Mouse (Mus musculus) frontal cortex, postnatal 10 days (tissue): ENCODE measurements around the gene Tpx2.

Source experiments
- DNase-seq, 2 experiments: peaks; one replicate each; pipeline ENCODE4 v3.0.0; 2022; ENCODE audit warnings: low spot score in 2 of 2, mixed read lengths in 1 of 2

Gene Tpx2

DNA sequence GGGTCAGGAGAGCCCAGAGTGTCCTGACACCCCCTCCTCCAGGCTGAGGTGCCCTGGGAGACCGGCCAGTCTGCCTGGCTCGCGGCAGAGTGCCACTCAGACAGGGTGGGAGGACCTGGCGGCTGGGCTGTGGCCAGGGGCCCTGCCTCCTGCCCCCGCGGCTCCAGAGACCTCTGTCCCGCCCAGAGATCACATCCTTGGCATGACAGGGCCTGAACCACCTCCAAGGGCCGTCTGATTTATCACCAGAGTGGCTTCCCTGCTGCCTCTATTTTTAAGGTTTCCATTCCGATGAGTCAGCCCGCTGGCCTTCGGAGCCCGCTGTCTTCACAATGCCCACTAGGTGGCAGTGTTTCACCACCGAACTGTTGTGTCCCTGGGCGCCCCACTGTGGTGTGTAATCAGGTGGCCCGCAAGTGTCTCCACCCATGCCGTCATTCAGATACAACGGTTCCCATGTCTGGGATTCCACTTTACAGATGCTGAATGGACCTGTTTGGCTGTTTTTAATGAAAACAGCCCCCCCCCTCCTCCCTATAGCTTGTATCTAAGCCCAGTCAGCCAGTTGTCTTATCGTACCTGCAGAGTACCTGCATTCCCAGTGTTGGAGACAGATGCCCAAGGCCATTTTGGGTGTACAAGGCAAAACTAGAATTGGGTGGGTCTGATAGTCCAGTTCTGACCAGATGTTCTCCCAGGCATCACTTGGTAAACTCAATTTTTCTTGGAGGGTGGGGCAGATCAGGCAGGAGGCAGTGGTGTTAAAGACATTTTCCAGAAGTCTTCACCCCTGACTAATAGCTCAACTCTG, 66.8 kb downstream of the Tpx2 start:
- DNase-seq, result peak; percentile 74 to 85

- no peak for DNase-seq
Measured at GRCm38 (mm10) chr2:152915453-152915852, 67.7 kb downstream of the Tpx2 start.

DNA sequence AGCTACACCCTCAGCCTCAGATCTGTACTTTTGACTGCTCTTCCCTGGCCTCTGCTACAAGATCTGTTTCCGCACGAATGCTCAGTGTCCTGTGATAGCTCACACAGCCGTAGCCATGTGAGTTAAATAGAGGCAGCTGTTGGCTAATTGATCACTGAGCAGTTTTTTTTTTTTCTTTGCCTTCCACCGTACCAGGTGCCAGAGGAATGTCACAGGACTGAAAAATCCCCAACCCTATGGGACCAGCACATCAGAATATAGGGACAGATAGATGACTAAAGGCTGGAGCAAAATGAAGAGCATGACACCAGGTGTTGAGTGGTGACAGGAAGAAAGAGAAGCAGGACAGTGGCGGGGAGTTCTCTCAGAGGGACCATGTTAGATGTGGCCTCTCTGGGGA, 68.3 kb downstream of the Tpx2 start:
- DNase-seq, result no peak

DNA sequence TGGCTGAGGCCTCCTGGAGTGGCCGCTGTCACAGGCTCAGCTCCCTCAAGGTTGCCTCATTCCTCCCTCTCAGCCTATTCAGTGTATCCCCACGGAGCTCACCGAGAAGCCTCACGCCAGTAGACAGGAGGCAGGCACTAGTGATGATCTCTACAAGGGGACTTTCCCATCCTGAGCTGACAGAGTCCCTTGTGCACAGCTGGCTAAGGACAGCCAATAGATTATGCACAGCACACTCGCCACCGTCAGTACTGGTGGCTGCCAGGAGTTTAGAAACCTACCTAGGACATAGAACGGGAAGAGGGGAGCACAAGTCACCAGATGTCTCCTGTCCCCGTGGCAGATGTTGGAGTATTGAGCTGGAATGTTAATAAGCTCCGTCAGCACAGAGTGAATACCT, 69.9 kb downstream of the Tpx2 start:
- DNase-seq, result no peak

- no peak for DNase-seq
Measured at GRCm38 (mm10) chr2:152922376-152922775, 74.6 kb downstream of the Tpx2 start.

GRCm38 (mm10) chr2:152923621-152924020, 75.9 kb downstream of the Tpx2 start:
- DNase-seq, result no peak

DNA sequence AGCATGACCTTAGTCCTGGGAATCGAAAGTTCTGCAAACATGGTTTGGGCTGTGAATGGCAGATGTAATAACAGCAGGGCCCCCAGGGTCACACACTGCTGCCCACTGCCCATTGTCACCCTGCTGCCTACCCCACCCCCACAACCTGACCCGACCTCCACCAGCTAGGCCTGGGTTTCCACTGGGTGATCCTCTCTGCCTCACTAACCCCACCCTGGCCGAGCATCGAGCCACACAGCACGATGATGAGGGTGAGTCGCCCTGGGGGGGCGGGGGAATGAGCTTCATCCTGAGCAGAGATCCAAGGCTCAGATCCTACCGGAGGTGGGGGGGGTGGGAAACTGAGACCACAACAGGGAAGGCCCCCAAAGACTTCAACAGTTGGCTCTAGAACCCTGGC, 76.4 kb downstream of the Tpx2 start:
- DNase-seq, result no peak

DNA sequence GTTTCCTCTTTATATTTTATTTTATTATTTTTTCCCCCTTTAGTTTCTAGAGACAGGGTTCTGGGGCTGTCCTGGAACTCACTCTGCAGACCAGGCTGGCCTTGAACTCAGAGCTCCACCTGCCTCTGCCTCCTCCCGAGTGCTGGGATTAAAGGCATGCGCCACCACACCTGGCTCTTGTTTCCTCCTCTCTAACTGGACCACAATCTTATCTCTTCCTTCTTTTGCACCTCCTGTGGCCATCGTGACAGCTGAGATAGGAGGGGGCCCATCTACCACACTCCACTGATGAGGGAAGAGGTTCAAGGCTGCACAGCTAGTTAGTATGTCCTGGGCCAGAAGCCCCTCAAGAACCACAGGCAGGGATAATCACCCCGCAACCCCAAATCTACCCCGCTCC, 76.8 kb downstream of the Tpx2 start:
- DNase-seq, result no peak

DNA sequence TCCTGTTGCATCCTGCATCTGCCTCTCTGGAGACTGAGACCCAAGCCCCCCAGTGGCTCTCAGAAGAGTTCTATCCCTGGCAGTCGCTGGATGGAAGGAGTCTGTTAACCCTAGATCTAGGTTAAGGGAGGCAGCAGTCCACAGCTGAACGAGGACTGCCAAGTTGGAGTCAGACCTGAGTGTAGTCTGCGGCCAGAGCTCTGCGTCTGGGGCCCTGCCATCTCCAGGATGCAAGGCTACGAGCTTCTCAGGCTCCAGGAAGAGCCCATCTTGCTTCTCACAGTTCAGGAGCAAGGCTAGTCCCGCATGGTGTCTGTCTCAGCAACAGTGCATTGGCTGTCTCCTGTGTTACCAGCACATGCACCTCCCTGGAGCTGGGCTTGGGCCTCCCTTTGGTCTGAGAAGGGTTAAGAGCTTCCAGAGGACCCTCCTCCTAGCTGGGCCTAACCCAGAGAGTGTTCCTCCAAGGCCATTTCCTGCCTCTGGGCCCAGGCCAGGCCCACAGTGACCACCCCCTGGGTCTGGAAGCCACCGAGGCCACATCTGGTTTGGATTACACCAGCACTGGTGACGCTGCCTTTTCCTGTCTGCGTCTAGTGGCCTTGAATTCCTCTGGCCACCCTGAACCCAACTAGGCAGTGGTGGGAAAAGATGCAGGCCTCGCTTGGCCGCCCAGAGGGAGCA, 77.6 kb downstream of the Tpx2 start:
- no peak for DNase-seq

DNA sequence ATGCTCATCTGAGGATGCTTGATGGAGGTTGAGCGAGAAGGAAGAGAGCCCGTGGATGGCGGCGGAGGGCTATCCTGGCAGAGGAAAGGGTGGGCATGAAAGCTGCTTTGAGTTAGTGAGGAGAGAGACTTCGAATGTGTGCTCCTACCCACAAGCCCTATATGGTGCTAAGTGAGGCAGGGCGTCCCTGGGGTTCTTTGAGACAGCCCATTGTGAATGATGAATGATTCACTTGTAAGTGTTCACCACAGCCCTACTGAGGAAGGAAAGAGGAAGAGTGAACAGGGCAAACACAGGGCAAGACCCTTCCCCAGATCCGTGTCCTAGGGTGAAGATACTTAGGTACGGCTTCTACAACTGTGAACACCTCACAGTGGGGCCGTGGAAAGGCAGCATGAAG, 79.1 kb downstream of the Tpx2 start:
- no peak for DNase-seq

DNA sequence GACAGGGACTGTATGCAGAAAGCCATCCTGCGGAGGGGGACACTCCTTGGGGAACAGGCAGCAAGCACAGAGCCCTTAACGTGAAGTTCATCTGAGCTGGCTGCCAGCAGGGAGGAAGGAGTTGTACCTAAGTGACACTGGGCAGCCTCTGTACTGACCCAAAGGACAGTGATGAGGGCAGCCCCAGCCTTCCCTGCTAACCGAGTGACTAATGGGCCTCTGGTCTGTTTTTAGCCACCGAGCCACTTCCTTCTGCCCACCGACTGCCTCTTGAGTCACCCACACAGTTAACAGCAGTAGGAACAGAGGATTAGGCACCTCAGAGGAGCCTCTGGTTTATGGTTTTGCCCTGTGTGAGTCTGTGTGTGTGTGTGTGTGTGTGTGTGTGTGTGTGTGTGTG, 79.6 kb downstream of the Tpx2 start:
- no peak for DNase-seq

DNA sequence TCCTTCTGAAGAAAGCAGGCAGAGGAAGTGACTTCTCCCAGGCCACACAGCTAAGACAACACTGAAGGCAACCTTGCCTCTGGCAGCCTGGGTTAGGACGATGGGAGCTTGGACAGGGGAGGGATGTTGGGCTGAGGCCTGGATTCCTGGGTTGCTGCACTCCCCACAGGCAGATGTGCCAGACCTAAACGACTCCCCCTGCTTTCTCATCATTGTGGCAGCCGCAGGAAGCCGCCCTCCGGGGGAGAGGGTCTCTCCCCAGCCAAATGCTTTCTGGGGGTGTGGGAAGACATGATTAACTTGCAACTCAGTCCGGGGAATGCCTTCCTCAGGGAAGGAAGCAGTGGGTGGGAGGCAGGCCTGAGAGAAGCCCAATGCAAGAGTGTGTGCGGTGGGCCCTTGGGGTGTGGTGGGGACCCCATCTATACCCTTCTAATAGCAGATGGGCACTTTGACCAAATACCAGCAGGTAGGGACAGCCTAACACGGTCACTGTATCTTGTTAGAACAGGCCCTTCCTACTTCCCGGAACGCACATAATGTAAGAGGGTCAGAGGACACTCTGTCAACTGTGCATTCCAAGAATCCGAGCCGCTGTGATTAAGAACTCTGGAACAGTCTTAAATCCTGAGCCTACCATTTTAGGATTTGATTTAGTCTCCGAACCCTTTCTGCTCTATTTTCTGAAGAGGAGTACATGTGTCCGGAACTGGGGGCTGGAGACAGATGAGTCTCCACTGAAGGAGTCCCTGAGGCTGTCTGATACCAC, 80.6 kb downstream of the Tpx2 start:
- no peak for DNase-seq

GRCm38 (mm10) chr2:152928988-152929370, 81.2 kb downstream of the Tpx2 start:
- no peak for DNase-seq

DNA sequence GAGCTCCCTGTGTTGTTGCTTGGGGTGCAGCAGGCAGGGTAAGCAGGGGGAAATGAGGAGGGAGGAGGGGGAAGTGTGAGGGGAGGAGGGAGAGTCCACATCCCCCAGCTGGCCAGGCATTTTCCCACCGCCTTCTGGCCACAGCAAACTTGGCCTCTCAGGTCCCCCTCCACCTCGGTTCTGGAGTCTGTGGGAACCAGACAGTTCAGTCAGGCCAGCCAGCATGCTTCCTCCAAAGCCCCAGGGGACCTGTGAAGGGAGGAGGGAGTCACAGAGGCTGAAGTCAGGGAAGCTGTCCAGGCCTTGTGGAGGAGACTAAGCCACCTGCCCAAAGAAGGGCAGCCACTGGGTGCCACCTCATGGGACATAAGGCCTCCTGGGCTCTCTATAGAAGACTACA, 82.5 kb downstream of the Tpx2 start:
- DNase-seq, result no peak

GRCm38 (mm10) chr2:152931456-152932160, 83.8 kb downstream of the Tpx2 start:
- no peak for DNase-seq

DNA sequence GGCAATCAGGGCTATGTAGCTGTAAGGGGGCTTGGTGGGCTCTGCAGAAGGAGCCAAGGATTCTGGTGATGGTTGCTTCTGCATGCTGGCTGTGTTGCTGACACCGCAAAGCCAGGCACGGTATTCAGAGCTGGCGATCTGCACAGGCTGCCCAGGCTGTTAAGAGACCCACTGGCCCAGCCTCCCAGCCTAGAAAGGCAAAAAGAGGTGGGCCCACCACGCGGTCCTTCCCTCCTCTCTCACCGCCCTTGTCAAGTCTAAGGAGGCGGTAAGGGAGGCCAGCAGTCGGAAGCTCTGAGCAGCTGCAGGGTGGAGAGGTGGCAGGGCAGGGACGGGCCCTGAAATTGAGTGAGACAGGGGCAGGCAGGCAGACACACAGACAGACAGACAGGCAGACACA, 85.3 kb downstream of the Tpx2 start, which contains the start of gene Foxs1:
Gene Foxs1 (minus strand): TSS at position 161 of the 400 bp plus-strand sequence.
- no peak for DNase-seq

- DNase-seq, result no peak
Measured at GRCm38 (mm10) chr2:152933614-152934013, 85.8 kb downstream of the Tpx2 start.

DNA sequence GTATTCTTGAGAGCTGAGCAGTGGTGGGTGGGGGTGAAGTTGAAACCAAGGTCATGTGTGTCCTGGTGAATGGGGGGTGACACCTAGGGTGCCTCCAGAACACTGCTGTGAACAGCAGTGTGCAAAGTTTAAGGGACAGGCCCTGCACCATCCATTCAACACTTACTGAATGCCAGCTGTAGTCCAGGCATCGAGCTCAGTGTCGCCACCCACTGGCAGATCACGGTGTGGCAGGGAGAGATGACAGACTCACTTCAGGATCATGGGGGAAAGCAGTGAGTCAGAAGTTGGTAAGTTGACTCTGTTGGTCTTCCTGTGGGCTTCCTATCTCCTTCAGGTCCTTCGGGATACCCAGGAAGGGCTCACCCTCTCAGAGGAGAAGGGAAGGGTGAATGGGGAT, 92.1 kb downstream of the Tpx2 start:
- peak in 1 of 2 experiments; percentile 32 for DNase-seq

- DNase-seq, result no peak
Measured at GRCm38 (mm10) chr2:152941106-152941505, 93.3 kb downstream of the Tpx2 start.

- DNase-seq, result no peak
Measured at GRCm38 (mm10) chr2:152941776-152942175, 94.0 kb downstream of the Tpx2 start.

- DNase-seq, result no peak
Measured at GRCm38 (mm10) chr2:152942898-152943515, 95.2 kb downstream of the Tpx2 start.
